Mouse (Mus musculus) liver, postnatal 0 days (tissue): ENCODE measurements around the gene Snf8.

Experiments
- CTCF ChIP-seq: sonication (generic); IDR thresholded peaks from 2 replicates; pipeline ENCODE4 v1.5.1; 2016; ENCODE audit warnings: antibody characterized with exemption, low read depth
- EP300 ChIP-seq: IDR thresholded peaks from 2 replicates; pipeline ENCODE4 v1.6.1; 2016; ENCODE audit warnings: antibody characterized with exemption, low read depth, mild to moderate bottlenecking

DNA sequence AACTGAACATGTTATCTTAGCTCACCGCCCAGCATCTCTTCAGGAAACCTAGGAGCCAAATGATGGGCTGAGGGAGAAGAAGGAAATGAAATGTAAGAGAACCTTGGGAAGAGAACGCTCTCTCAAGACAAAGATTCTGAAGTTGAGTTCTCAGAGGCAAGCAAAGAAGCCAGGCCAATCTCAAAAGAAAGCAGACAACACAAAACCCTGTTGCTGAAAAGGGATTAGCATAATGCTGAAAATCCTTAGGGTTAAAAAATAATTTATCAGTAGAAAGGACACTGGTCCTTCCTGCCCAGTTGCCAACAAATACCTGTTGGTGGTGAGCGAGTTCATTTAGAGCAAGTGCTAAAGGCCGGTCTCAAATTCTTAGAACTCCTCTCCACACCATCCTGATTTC, 44.3 kb upstream of the Snf8 start:
- no peak for TF ChIP-seq EP300
- TF ChIP-seq CTCF = no peak
